Mouse (Mus musculus) thymus, adult 2 months (tissue): Measurements from ENCODE around the gene Hist1h2bj. TPM values are rescaled to one million over a fixed set of nuclear protein-coding genes. Genes with fewer than 3 reads are reported as not detected.

Experiments
- DNase-seq: peaks from one replicate; pipeline ENCODE4 v3.0.0; 2021
- H3K27ac ChIP-seq: fragments of 200-500 bp; 2 replicates; pipeline ENCODE4 v1.5.1; 2012; ENCODE audit warnings: low read length, control low read depth; ENCODE audit not compliant: control insufficient read depth, insufficient read depth
- H3K27me3 ChIP-seq: fragments of 200-500 bp; 2 replicates; pipeline ENCODE4 v1.6.1; 2012; ENCODE audit warnings: mild to moderate bottlenecking, low read length, moderate library complexity, mixed read lengths; ENCODE audit not compliant: control insufficient read depth, insufficient read depth
- H3K36me3 ChIP-seq: fragments of 200-500 bp; 2 replicates; pipeline ENCODE4 v1.6.1; 2012; ENCODE audit warnings: mild to moderate bottlenecking, low read length, moderate library complexity; ENCODE audit not compliant: control insufficient read depth, insufficient read depth
- H3K4me1 ChIP-seq: fragments of 200-500 bp; replicated peaks from 2 replicates; pipeline ENCODE4 v1.6.1; 2012; ENCODE audit warnings: low read length; ENCODE audit not compliant: control insufficient read depth, insufficient read depth
- H3K4me3 ChIP-seq: fragments of 200-500 bp; 2 replicates; pipeline ENCODE4 v1.5.1; 2012; ENCODE audit warnings: mild to moderate bottlenecking, low read length, control low read depth, moderate library complexity; ENCODE audit not compliant: control insufficient read depth, insufficient read depth
- CTCF ChIP-seq: fragments of 200-500 bp; IDR thresholded peaks from 2 replicates; pipeline ENCODE4 v1.5.1; 2012; ENCODE audit warnings: mild to moderate bottlenecking, control low read depth, low read length, moderate library complexity, borderline replicate concordance; ENCODE audit not compliant: control insufficient read depth, poor library complexity, insufficient read depth; ENCODE audit errors: extremely low read depth
- POLR2A ChIP-seq: fragments of 200-500 bp; IDR thresholded peaks from 2 replicates; pipeline ENCODE4 v1.6.1; 2012; ENCODE audit warnings: mild to moderate bottlenecking, low read length, control low read depth, moderate library complexity; ENCODE audit not compliant: control insufficient read depth, poor library complexity, insufficient read depth; ENCODE audit errors: extremely low read depth
- WGBS: fragments of 180-500 bp; shearing (Covaris S2); methylation state at CpG from one replicate; pipeline ENCODE4 v1.1.7; 2018; 5-methylcytosine and 5-hydroxymethylcytosine counted together
- polyA plus RNA-seq: library from polyadenylated mRNA; depleted of rRNA; stranded (reverse); fragments of >200 nt; gene quantifications from 2 replicates; pipeline ENCODE4 v1.2.3, GENCODE M21; 2012

Gene Hist1h2bj
- polyA plus RNA-seq, 1 experiment: 177 TPM

DNA sequence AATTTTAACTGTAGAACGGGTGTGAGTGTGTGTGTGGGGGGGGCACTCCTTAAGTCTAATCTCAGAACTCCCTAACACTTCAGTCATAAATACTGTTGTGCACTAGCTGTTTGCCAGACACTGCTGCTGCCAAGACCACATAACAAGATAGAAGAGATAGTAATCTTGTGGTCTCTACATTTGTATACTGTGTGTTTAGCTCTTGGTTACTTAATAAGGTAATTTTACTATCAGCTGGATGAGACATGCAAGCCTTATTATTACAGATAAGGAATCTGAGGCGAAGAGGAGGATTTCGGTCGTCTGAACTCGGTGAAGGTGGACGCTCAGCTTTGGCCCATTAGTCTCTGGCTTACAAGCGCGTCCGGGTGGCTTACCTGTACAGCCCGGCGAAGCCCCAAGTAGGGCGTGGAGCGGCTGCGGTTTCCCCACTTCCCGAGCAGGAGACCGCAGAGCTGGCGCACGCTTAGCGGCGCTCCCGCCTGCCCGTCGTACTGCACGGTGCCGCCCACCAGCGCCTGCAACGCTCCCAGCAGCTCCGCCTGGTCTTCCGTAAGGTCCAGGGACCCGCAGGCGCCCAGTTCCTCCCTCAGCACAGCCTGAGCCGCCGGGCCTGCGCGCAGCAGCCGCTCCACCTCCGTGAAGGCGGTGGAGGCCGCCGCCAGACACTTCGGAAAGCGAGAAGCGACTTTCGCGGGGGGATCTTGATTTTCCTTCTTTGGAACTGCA, 37.2 kb upstream of the Hist1h2bj start:
- Histone ChIP-seq H3K27ac (no peak overlapping the region), H3K4me1 (peaks cover 19% of the 10 kb centered on the region), H3K27me3 (peaks cover 4% of the 10 kb centered on the region; the same call in 1 of the 2 replicates), H3K36me3 (no peaks in the 10 kb centered on the region), H3K4me3 (peak overlapping the region; percentile 69)
- WGBS: under 1% methylated on average over 45 of the region's 45 CpGs
- peak; percentile 71 for DNase-seq
- TF ChIP-seq CTCF (0 out of 2 replicates have a peak, but pooled peaks have one; percentile 21), POLR2A (no peak)

DNA sequence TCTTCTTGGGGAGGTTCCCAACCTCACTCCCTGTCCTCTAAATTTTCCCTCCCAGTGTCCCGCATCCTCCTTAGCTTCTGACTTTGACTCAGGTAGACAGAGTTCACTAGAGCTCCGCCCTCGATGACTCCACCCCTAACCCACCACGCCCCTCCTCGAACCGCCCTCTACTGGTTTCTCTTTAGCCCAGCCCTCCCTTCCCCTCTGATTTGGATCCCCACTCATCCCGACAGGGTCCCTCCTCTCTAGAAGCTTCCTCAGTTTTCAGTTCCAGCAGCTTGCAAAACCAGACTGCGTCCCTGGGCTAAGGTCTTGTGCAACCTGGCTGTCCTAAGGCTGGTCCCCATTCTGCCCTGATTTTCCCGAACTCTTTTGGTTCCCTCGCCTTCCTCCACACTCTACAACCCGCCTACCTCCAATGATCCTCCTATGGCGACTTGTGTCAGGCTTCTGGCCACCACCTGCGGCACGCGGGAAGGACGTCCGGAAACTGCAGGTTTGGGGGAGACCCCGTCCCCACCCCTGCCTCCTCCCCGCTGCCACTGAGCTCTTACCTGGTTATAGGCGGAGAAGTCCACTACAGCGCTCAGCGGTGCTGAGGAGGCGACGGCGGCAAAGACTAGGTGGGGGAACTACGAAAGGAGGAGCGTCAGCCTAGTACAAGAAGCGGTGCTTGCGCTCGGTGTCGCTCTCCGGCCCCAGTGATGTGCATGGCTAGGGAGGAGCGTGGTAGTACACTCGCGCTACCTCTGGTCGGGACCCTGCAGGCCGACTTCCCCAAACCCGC, 36.5 kb upstream of the Hist1h2bj start:
- TF ChIP-seq CTCF: no peak
- no peak for TF ChIP-seq POLR2A
- H3K36me3 ChIP-seq: no peaks in the 10 kb centered on the region
- under 1% methylated on average over 38 of the region's 38 CpGs for WGBS
- DNase-seq: peak; percentile 77
- H3K27ac ChIP-seq: no peak overlapping the region
- H3K27me3 ChIP-seq: peaks cover 4% of the 10 kb centered on the region; the same call in 1 of the 2 replicates
- H3K4me3 ChIP-seq: peak overlapping the region; percentile 69
- peaks cover 16% of the 10 kb centered on the region for H3K4me1 ChIP-seq

DNA sequence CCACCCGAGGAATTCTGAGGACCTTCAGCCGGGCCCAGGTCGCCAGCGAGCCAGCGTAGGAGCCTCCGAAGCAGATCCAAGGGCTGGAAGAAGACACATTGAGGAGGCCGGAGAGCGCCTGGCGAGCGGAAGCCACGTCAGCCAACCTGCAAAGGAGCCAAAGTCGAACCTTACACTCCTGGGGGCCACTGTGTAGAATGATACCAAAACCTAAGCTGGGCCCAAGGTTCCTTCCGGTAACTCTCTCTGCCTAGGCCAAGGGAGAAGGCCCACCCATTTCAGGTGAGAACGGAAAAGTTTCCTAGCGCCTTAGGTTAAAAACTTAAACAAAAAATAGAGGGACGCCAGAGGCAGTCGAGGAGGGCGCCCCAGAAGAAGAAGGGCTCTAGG, 35.9 kb upstream of the Hist1h2bj start:
- Histone ChIP-seq H3K4me3 (peak overlapping the region; percentile 69), H3K27me3 (peaks cover 4% of the 10 kb centered on the region; the same call in 1 of the 2 replicates), H3K36me3 (no peaks in the 10 kb centered on the region), H3K4me1 (peaks cover 11% of the 10 kb centered on the region), H3K27ac (no peak overlapping the region)
- no peak for DNase-seq
- WGBS: 23% methylated on average over 18 of the region's 18 CpGs
- no peak for TF ChIP-seq POLR2A
- no peak for TF ChIP-seq CTCF

DNA sequence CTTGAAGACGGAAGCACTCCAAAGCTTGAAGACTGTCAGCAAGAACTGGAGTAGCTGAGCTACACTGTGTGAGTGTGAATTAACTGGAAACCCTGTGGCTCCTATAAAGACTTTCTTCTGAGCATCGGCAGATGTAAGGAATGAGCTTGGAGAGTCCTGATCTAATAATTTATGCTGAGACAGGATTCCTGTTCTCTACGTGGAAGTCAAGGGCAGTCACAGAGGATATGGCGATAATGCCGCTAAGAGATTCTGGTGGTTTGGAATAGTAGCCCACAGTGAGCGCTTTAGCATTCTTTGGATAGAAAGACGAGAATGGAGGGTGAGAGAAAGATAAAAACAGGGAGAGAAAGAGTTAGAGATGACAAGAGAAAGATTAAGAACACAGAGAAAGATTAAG, 35.1 kb upstream of the Hist1h2bj start:
- H3K4me1 ChIP-seq: peaks cover 11% of the 10 kb centered on the region
- peaks cover 4% of the 10 kb centered on the region; the same call in 1 of the 2 replicates for H3K27me3 ChIP-seq
- DNase-seq: no peak

DNA sequence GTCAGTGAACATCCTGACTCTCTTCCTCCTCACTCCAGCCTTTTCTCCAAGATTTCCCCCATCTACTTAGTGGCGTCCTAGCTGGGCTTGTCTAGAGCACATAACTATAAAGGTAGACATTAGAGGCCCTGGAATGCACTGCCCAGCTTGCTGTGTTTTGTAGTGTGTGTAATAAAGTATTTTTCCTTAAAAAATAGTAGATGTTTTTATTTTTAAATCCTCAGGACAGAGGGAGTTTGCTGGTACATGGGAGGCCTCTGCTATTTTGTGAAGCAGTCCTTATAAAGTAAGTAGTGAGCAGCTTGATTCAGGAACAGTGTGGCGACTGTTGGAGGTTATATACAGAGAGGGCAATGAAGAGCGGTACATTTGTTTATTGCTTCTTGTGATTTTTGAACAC, 34.3 kb upstream of the Hist1h2bj start:
- WGBS: 93% methylated on average over 3 of the region's 3 CpGs
- Histone ChIP-seq H3K36me3 (no peaks in the 10 kb centered on the region), H3K4me3 (no peak overlapping the region), H3K27me3 (peaks cover 6% of the 10 kb centered on the region; the same call in 1 of the 2 replicates), H3K27ac (no peak overlapping the region), H3K4me1 (peaks cover 11% of the 10 kb centered on the region)
- DNase-seq: no peak
- TF ChIP-seq CTCF: no peak

More for the DNA sequence above, 35.1 kb upstream of the Hist1h2bj start:
- Histone ChIP-seq H3K27ac (no peak overlapping the region), H3K36me3 (no peaks in the 10 kb centered on the region), H3K4me3 (no peak overlapping the region)
- 72% methylated on average over 7 of the region's 7 CpGs for WGBS
- TF ChIP-seq POLR2A (no peak), CTCF (no peak)

DNA sequence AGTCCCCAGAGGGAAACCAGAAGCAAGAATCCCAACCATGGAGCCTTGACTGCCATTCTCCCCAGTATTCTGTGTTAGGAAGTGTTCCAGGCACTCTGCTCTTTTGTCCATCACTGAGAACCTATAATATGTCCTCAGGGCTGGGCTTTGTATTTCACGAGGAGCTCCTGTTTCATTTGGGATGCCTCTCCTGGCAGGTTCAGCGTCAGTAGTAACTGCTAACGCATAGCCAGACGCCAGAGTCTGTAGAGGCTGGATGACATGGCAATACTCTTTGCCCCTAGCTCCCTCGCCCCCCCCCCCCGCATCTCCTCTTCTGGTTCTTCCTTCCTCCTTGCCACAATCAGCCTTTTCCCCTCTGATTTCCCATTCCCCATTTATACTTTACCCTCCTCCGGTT, 33.4 kb upstream of the Hist1h2bj start, which contains the start of gene Prss16:
TSS of gene Prss16 (minus strand) at position 101 of the 400 bp plus-strand sequence.
- H3K4me3 ChIP-seq: no peak within 1 kb of the TSS
- no peaks in the 10 kb centered on the region for H3K36me3 ChIP-seq
- no peak within 1 kb of the TSS for H3K27ac ChIP-seq
- peaks cover 17% of the 10 kb centered on the region for H3K4me1 ChIP-seq
- no peak for DNase-seq
- H3K27me3 ChIP-seq: peaks cover 8% of the 10 kb centered on the region; the same call in 1 of the 2 replicates
- 16% methylated on average over 6 of the region's 7 CpGs for WGBS
- no peak for TF ChIP-seq CTCF
- no peak for TF ChIP-seq POLR2A
